Mouse (Mus musculus) mouse embryonic stem cell (cell line): Measurements from ENCODE around the gene Olfr412.

Experiments used
- in situ Hi-C, 2 experiments: fragments of 300-500 bp; cut with MboI; formaldehyde crosslinking; loops; 1 replicate in 1 of 2; 3 replicates in 1 of 2; pipeline ENCODE4 v1.14.3; 2019 to 2020; ENCODE audit warnings: low sequenced_read_pairs in 2 of 2, low pct_unique_long_range_greater_than_20kb in 1 of 2, mixed read lengths in 1 of 2; ENCODE audit not compliant: unreplicated experiment in 1 of 2

The Olfr412 gene

GRCm38 (mm10) chr11:74409757-74410174, 47.9 kb downstream of the Olfr412 start:
- in situ Hi-C loops = no loop called here

DNA sequence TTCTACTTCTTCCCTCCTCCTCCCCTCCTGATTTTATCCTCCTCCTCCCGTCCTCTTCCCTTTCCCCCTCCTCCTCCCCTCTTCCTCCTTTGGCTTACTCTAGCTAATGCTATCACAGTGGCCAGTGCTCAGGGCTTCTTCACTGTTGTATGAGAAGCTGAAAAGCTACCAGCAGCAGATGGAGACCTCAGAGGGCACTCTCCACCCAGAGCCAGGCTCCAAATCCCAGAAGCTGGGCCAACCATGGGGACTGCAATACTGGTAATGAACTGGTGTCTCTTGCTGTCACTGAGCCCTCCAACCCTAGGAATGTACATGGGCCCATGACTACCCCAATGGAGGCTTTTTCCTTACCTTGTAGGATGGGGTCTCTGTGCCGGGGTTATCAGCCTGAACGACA, 50.1 kb downstream of the Olfr412 start:
- in situ Hi-C loops = no loop called here

DNA sequence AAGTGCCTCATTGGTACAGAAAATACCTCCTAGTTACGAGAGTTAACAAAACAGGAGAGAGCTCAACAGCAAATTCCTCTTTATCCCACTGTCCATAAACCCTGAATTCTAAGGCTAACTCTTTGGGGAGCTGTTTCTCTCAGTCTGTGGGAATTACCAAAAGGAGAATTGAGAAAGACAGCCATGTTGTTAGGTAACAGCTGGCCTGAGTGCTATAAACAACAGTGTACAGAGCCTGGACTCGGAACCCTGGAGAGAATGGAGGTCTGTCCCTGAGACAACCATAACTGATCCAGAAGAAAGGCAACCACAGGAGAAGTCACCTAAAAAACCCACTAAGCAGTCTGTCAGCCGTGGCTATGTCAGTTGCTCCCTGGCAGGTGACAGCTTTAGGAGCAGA, 50.6 kb downstream of the Olfr412 start:
- in situ Hi-C loops = no loop called here

DNA sequence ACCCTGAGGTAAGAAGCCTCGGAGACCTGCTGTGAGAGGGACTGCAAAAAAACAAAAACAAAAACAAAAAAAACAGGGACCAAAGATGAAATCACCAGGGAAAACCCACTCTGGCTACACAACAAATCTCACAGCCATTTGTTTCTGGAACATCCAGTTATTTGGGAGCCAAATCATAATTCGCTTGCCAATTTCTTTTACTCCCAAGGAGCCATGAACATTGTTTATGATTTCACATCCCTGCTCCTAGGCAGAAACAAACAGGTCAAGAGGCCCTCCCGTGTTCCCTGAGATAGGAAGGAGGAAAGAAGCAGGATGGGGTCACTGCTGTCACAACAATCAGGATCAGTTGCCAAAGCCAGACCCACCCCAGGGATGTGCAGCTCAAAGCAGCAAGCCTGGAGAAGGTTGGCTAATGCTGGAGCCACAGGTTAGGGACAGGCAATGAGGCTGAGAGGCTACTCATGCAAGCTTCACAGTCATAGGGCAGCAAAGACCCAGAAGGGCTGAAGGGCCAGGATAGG, 51.6 kb downstream of the Olfr412 start:
- in situ Hi-C loops = no loop called here

GRCm38 (mm10) chr11:74414112-74414511, 52.2 kb downstream of the Olfr412 start:
- in situ Hi-C loops = no loop called here

- in situ Hi-C loops = no loop called here
These were observed 53.9 kb downstream of the Olfr412 start for GRCm38 (mm10) chr11:74415736-74416135.
